ENCODE assay signal across 12 mouse cellular contexts in the genomic region with DNA sequence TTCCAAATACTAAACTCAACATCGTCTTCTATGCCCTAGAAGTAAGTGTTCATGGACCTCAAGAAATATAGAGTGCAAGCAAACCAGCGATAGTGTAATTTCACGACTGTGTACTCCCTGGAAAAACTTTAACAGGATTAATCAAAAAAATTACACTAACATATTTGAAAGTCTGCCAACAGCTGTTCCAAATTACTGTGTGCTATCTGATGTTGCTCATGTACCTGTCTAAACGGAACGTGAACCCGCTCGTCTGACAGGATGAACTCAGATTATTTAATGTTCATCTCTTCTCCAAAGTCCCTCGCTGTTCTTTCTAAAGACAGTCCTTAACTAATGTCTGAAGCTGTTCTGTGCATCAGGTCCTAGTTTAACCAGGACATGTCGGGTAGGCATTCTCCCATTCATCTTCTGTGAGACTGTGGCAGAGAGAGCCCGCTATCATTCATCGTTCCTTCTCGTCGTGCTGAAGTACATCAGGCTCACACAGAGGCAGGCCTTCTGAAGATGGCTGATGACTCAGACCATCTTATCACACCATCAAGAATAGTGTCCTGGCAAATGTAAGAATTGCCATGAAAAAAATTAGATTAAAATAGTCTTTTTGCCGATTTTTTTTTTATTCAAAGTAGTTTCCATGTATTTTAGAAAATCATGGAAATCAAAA.
"Had no signal": no experiment of that assay in that cellular context is flagged by ENCODE, and none has a peak within 500 bp of the region (broad histone marks: within the 10 kb centered on the region; RNA-seq: fewer than 3 reads in every experiment).

No protein-coding gene starts in this region.

- H3K27ac ChIP-seq: limb, embryonic 12.5 days; liver, embryonic 12.5 days; midbrain, embryonic 15.5 days; neural tube, embryonic 12.5 days; stomach, postnatal 0 days had no signal

- H3K27me3 ChIP-seq: liver, embryonic 12.5 days; midbrain, embryonic 15.5 days; neural tube, embryonic 12.5 days had no signal

- DNase-seq: kidney, postnatal 14 days; lung, embryonic 14.5 days; lung, postnatal 10 days; lung, postnatal 4 days; retina, postnatal 1 day; right cerebral cortex, postnatal 14 days; thymus, postnatal 4 days had no signal

- H3K4me1 ChIP-seq: neural tube, embryonic 12.5 days had no signal

- H3K4me3 ChIP-seq: limb, embryonic 12.5 days; liver, embryonic 12.5 days; midbrain, embryonic 15.5 days; neural tube, embryonic 12.5 days had no signal

- H3K36me3 ChIP-seq: midbrain, embryonic 15.5 days had no signal
